Mouse (Mus musculus): ENCODE results near the gene Tbc1d22a. TPM values are rescaled to one million over a fixed set of nuclear protein-coding genes. Genes with fewer than 3 reads are reported as not detected.

Tbc1d22a gene
- polyA plus RNA-seq, 1 experiment from 2014 or later: 6.2 TPM

DNA sequence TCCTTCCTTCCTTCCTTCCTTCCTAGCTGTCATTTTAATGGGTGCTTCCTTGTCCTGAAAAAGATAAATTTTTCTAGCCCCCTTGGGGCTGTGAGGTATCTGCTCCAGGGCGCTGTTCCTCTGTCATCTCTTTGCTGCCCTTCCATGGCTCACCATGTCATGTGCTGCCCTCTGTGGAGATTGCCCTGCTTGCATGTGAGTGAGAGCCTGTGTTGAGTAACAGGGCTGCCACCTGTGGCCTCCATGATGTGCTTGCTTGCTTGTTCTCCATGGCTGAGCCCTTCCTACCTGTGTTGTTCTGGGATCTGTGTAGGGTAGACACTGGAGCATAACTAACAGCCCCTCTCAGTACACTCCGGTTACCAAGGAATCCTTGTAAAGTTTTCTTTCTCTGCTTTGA lies 12.7 kb downstream of the Tbc1d22a start:
- DNase-seq (ENCODE audit: low spot score): no peak
- Histone ChIP-seq H3K4me1 (ENCODE audit: control insufficient read depth, insufficient read depth, low read length) (no peaks in the 10 kb centered on the region), H3K27me3 (ENCODE audit: control insufficient read depth, insufficient read depth, low read length) (no peaks in the 10 kb centered on the region), H3K4me3 (ENCODE audit: low read depth, low read length) (no peak overlapping the region), H3K36me3 (replicated peaks; ENCODE audit: control insufficient read depth, insufficient read depth, low read depth, low read length) (no peaks in the 10 kb centered on the region), H3K9ac (replicated peaks; ENCODE audit: low read length) (no peak overlapping the region), H3K9me3 (replicated peaks; ENCODE audit: control insufficient read depth, low read length) (no peaks in the 10 kb centered on the region), H3K27ac (replicated peaks; ENCODE audit: low read depth, low read length) (no peak overlapping the region), H3K4me2 (ENCODE audit: low read depth, low read length) (no peak overlapping the region)
- no peak for ATAC-seq (replicated peaks; ENCODE audit: insufficient number of reproducible peaks, low FRiP score, low TSS enrichment, low read depth)
- WGBS: 77% methylated on average over 2 of the region's 2 CpGs

DNA sequence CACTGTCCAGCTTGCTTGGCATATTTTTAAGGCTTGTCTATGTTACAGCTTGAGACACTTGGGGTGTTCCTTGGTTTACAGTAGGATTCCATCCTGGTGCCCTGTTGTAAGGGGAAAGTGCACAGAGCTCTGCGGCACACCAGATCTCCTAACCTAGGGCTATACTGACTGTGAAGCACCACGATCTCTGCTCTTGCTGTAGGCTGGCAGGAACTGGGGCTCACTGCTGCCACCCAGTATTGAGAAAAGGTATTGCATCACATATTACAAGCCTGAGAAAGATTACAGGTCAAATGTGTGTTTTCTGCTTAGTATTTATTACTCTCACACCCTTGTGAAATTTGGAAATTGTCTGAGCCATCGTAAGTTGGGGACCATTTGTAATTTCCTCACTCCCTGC lies 13.9 kb downstream of the Tbc1d22a start:
- Histone ChIP-seq H3K27me3 (ENCODE audit: control insufficient read depth, insufficient read depth, low read length) (no peaks in the 10 kb centered on the region), H3K27ac (replicated peaks; ENCODE audit: low read depth, low read length) (no peak overlapping the region), H3K9ac (replicated peaks; ENCODE audit: low read length) (no peak overlapping the region), H3K4me1 (ENCODE audit: control insufficient read depth, insufficient read depth, low read length) (no peaks in the 10 kb centered on the region), H3K36me3 (replicated peaks; ENCODE audit: control insufficient read depth, insufficient read depth, low read depth, low read length) (no peaks in the 10 kb centered on the region), H3K4me2 (ENCODE audit: low read depth, low read length) (no peak overlapping the region), H3K4me3 (ENCODE audit: low read depth, low read length) (no peak overlapping the region), H3K9me3 (replicated peaks; ENCODE audit: control insufficient read depth, low read length) (no peaks in the 10 kb centered on the region)
- WGBS: 38% methylated on average over 3 of the region's 3 CpGs
- peak; percentile 51 for DNase-seq (ENCODE audit: low spot score)
- ATAC-seq (replicated peaks; ENCODE audit: insufficient number of reproducible peaks, low FRiP score, low TSS enrichment, low read depth): no peak

- no peak for ATAC-seq (replicated peaks; ENCODE audit: insufficient number of reproducible peaks, low FRiP score, low TSS enrichment, low read depth)
- DNase-seq (ENCODE audit: low spot score): no peak
- H3K36me3 ChIP-seq (replicated peaks; ENCODE audit: control insufficient read depth, insufficient read depth, low read depth, low read length): no peaks in the 10 kb centered on the region
- H3K4me3 ChIP-seq (ENCODE audit: low read depth, low read length): no peak overlapping the region
- H3K4me2 ChIP-seq (ENCODE audit: low read depth, low read length): no peak overlapping the region
- no peaks in the 10 kb centered on the region for H3K4me1 ChIP-seq (ENCODE audit: control insufficient read depth, insufficient read depth, low read length)
- no peaks in the 10 kb centered on the region for H3K27me3 ChIP-seq (ENCODE audit: control insufficient read depth, insufficient read depth, low read length)
- H3K9ac ChIP-seq (replicated peaks; ENCODE audit: low read length): no peak overlapping the region
- WGBS: 79% methylated on average over 8 of the region's 8 CpGs
- no peaks in the 10 kb centered on the region for H3K9me3 ChIP-seq (replicated peaks; ENCODE audit: control insufficient read depth, low read length)
- H3K27ac ChIP-seq (replicated peaks; ENCODE audit: low read depth, low read length): no peak overlapping the region
Measured at GRCm38 (mm10) chr15:86229088-86229487, 14.8 kb downstream of the Tbc1d22a start.

DNA sequence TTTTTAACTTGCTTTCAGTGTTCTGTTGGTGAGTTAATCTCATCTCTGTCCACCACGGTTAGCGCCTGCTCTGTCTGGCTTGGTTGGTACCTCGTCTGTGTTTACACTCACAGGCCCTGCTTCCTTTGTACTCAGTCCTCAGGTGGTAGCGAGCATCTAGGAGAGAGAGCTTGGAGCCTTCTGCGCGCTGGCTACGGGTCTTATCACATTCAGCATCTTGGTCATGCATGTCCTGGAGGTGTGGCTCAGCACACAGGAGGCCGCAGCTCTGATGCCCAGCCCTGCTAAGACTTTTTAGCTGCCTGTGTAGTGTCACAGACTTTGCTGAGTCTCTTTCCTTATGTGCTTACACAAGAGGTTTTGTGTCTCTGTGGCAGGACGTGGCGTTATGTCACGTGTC lies 15.4 kb downstream of the Tbc1d22a start:
- no peak overlapping the region for H3K4me3 ChIP-seq (ENCODE audit: low read depth, low read length)
- no peak overlapping the region for H3K4me2 ChIP-seq (ENCODE audit: low read depth, low read length)
- ATAC-seq (replicated peaks; ENCODE audit: insufficient number of reproducible peaks, low FRiP score, low TSS enrichment, low read depth) (no peak), DNase-seq (ENCODE audit: low spot score) (no peak)
- no peak overlapping the region for H3K27ac ChIP-seq (replicated peaks; ENCODE audit: low read depth, low read length)
- no peaks in the 10 kb centered on the region for H3K4me1 ChIP-seq (ENCODE audit: control insufficient read depth, insufficient read depth, low read length)
- H3K36me3 ChIP-seq (replicated peaks; ENCODE audit: control insufficient read depth, insufficient read depth, low read depth, low read length): no peaks in the 10 kb centered on the region
- no peaks in the 10 kb centered on the region for H3K9me3 ChIP-seq (replicated peaks; ENCODE audit: control insufficient read depth, low read length)
- H3K9ac ChIP-seq (replicated peaks; ENCODE audit: low read length): no peak overlapping the region
- no peaks in the 10 kb centered on the region for H3K27me3 ChIP-seq (ENCODE audit: control insufficient read depth, insufficient read depth, low read length)
- 82% methylated on average over 11 of the region's 11 CpGs for WGBS

DNA sequence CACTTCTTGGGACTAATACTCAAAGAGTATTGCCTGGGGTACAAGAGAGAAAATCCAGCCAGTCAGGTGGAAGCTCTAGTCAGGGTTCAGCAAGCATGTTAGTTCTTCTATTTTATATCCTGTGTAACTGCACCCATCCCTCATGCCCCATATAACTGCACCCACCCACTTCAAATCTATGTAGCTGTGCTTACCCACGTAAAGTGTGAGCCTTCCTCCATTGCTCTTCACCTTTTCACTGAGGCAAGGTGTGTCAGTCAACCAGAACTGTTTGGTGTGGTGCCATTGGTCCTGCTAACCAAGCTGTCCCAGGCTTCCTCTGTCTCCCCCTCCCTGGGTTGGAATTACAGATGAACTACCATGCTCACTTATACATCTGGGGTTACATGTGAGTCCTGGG lies 16.9 kb downstream of the Tbc1d22a start:
- Histone ChIP-seq H3K36me3 (replicated peaks; ENCODE audit: control insufficient read depth, insufficient read depth, low read depth, low read length) (no peaks in the 10 kb centered on the region), H3K9ac (replicated peaks; ENCODE audit: low read length) (no peak overlapping the region), H3K9me3 (replicated peaks; ENCODE audit: control insufficient read depth, low read length) (no peaks in the 10 kb centered on the region), H3K4me1 (ENCODE audit: control insufficient read depth, insufficient read depth, low read length) (no peaks in the 10 kb centered on the region), H3K4me3 (ENCODE audit: low read depth, low read length) (no peak overlapping the region), H3K27ac (replicated peaks; ENCODE audit: low read depth, low read length) (no peak overlapping the region), H3K27me3 (ENCODE audit: control insufficient read depth, insufficient read depth, low read length) (no peaks in the 10 kb centered on the region), H3K4me2 (ENCODE audit: low read depth, low read length) (no peak overlapping the region)
- DNase-seq (ENCODE audit: low spot score): no peak
- WGBS: 83% methylated on average over 1 of the region's 1 CpGs
- ATAC-seq (replicated peaks; ENCODE audit: insufficient number of reproducible peaks, low FRiP score, low TSS enrichment, low read depth): no peak

- no peak overlapping the region for H3K9ac ChIP-seq (replicated peaks; ENCODE audit: low read length)
- WGBS: 78% methylated on average over 7 of the region's 7 CpGs
- H3K27me3 ChIP-seq (ENCODE audit: control insufficient read depth, insufficient read depth, low read length): no peaks in the 10 kb centered on the region
- no peak overlapping the region for H3K4me2 ChIP-seq (ENCODE audit: low read depth, low read length)
- H3K36me3 ChIP-seq (replicated peaks; ENCODE audit: control insufficient read depth, insufficient read depth, low read depth, low read length): no peaks in the 10 kb centered on the region
- H3K27ac ChIP-seq (replicated peaks; ENCODE audit: low read depth, low read length): no peak overlapping the region
- no peak overlapping the region for H3K4me3 ChIP-seq (ENCODE audit: low read depth, low read length)
- no peaks in the 10 kb centered on the region for H3K9me3 ChIP-seq (replicated peaks; ENCODE audit: control insufficient read depth, low read length)
- H3K4me1 ChIP-seq (ENCODE audit: control insufficient read depth, insufficient read depth, low read length): no peaks in the 10 kb centered on the region
- no peak for DNase-seq (ENCODE audit: low spot score)
- ATAC-seq (replicated peaks; ENCODE audit: insufficient number of reproducible peaks, low FRiP score, low TSS enrichment, low read depth): no peak
Measured at GRCm38 (mm10) chr15:86231831-86232512, 17.7 kb downstream of the Tbc1d22a start.

- no peaks in the 10 kb centered on the region for H3K4me1 ChIP-seq (ENCODE audit: control insufficient read depth, insufficient read depth, low read length)
- no peak overlapping the region for H3K9ac ChIP-seq (replicated peaks; ENCODE audit: low read length)
- ATAC-seq (replicated peaks; ENCODE audit: insufficient number of reproducible peaks, low FRiP score, low TSS enrichment, low read depth): no peak
- no peak overlapping the region for H3K27ac ChIP-seq (replicated peaks; ENCODE audit: low read depth, low read length)
- no peaks in the 10 kb centered on the region for H3K9me3 ChIP-seq (replicated peaks; ENCODE audit: control insufficient read depth, low read length)
- H3K36me3 ChIP-seq (replicated peaks; ENCODE audit: control insufficient read depth, insufficient read depth, low read depth, low read length): no peaks in the 10 kb centered on the region
- WGBS: 87% methylated on average over 5 of the region's 5 CpGs
- DNase-seq (ENCODE audit: low spot score): no peak
- H3K27me3 ChIP-seq (ENCODE audit: control insufficient read depth, insufficient read depth, low read length): no peaks in the 10 kb centered on the region
- no peak overlapping the region for H3K4me3 ChIP-seq (ENCODE audit: low read depth, low read length)
- H3K4me2 ChIP-seq (ENCODE audit: low read depth, low read length): no peak overlapping the region
Measured at GRCm38 (mm10) chr15:86234001-86234400, 19.7 kb downstream of the Tbc1d22a start.

GRCm38 (mm10) chr15:86234517-86235441 lies 20.5 kb downstream of the Tbc1d22a start:
- Histone ChIP-seq H3K27me3 (ENCODE audit: control insufficient read depth, insufficient read depth, low read length) (no peaks in the 10 kb centered on the region), H3K9ac (replicated peaks; ENCODE audit: low read length) (no peak overlapping the region), H3K9me3 (replicated peaks; ENCODE audit: control insufficient read depth, low read length) (no peaks in the 10 kb centered on the region), H3K4me2 (ENCODE audit: low read depth, low read length) (no peak overlapping the region), H3K4me3 (ENCODE audit: low read depth, low read length) (no peak overlapping the region), H3K36me3 (replicated peaks; ENCODE audit: control insufficient read depth, insufficient read depth, low read depth, low read length) (no peaks in the 10 kb centered on the region; the same call in 1 of the 2 replicates), H3K27ac (replicated peaks; ENCODE audit: low read depth, low read length) (no peak overlapping the region), H3K4me1 (ENCODE audit: control insufficient read depth, insufficient read depth, low read length) (no peaks in the 10 kb centered on the region)
- 87% methylated on average over 22 of the region's 22 CpGs for WGBS
- no peak for ATAC-seq (replicated peaks; ENCODE audit: insufficient number of reproducible peaks, low FRiP score, low TSS enrichment, low read depth)
- no peak for DNase-seq (ENCODE audit: low spot score)
